Mouse (Mus musculus): Measurements from ENCODE around the gene Nr4a1. TPM values are rescaled to one million over a fixed set of nuclear protein-coding genes. Genes with fewer than 3 reads are reported as not detected.

Nr4a1 gene
- polyA plus RNA-seq, 1 experiment = 31.9 TPM

DNA sequence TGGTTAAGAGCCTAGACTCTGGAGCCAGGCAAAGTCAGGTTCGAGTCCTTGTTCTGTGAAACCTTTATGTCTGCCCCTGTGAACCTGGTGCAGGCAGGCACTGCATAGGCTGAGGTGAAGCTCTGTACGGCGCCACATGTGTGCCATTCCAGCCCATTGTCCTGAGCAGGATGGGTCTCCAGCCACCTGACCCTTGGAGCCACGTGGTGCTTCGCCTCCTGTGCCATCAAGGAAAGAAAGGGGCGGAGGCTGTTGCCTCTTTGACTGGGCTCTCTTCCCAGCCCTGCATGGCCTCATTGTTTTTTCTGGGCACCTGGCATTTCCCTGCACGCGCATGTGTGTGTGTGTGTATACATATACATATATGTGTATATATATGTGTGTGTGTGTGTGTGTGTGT, 14.2 kb upstream of the Nr4a1 start:
- no peak overlapping the region for H3K27ac ChIP-seq (ENCODE audit: insufficient read depth, low read length)
- no peaks in the 10 kb centered on the region for H3K27me3 ChIP-seq (ENCODE audit: control insufficient read depth, insufficient read depth, low read length, poor library complexity, severe bottlenecking)
- H3K36me3 ChIP-seq (ENCODE audit: control insufficient read depth, insufficient read depth, low read length, poor library complexity, severe bottlenecking) = no peaks in the 10 kb centered on the region
- TF ChIP-seq CTCF (IDR thresholded peaks at IDR 0.05; ENCODE audit: low read depth, low read length) = no peak
- TF ChIP-seq EP300 (IDR thresholded peaks at IDR 0.05; ENCODE audit: insufficient read depth, low read depth, low read length) = no peak
- no peak for TF ChIP-seq POLR2A (IDR thresholded peaks at IDR 0.05; ENCODE audit: insufficient read depth, low read length)
- peaks cover 12% of the 10 kb centered on the region for H3K4me1 ChIP-seq (ENCODE audit: control insufficient read depth, insufficient read depth, low read length)
- no peak overlapping the region for H3K9ac ChIP-seq (ENCODE audit: low read depth, poor library complexity, severe bottlenecking)
- H3K9me3 ChIP-seq (replicated peaks; ENCODE audit: control insufficient read depth, insufficient read depth, low read length, poor library complexity, severe bottlenecking) = no peaks in the 10 kb centered on the region
- no peak overlapping the region for H3K4me3 ChIP-seq (ENCODE audit: low read depth, low read length)

- no peak overlapping the region for H3K9ac ChIP-seq (ENCODE audit: low read depth, poor library complexity, severe bottlenecking)
- peaks cover 6% of the 10 kb centered on the region for H3K4me1 ChIP-seq (ENCODE audit: control insufficient read depth, insufficient read depth, low read length)
- no peak overlapping the region for H3K4me3 ChIP-seq (ENCODE audit: low read depth, low read length)
- H3K9me3 ChIP-seq (replicated peaks; ENCODE audit: control insufficient read depth, insufficient read depth, low read length, poor library complexity, severe bottlenecking) = no peaks in the 10 kb centered on the region
- TF ChIP-seq POLR2A (IDR thresholded peaks at IDR 0.05; ENCODE audit: insufficient read depth, low read length) (no peak), CTCF (IDR thresholded peaks at IDR 0.05; ENCODE audit: low read depth, low read length) (peak; percentile 76), EP300 (IDR thresholded peaks at IDR 0.05; ENCODE audit: insufficient read depth, low read depth, low read length) (no peak)
- H3K27ac ChIP-seq (ENCODE audit: insufficient read depth, low read length) = no peak overlapping the region
- H3K36me3 ChIP-seq (ENCODE audit: control insufficient read depth, insufficient read depth, low read length, poor library complexity, severe bottlenecking) = no peaks in the 10 kb centered on the region
- no peaks in the 10 kb centered on the region for H3K27me3 ChIP-seq (ENCODE audit: control insufficient read depth, insufficient read depth, low read length, poor library complexity, severe bottlenecking)
These were observed 13.3 kb upstream of the Nr4a1 start for GRCm38 (mm10) chr15:101240799-101241204.

GRCm38 (mm10) chr15:101241236-101241635, 12.8 kb upstream of the Nr4a1 start:
- Histone ChIP-seq H3K9ac (ENCODE audit: low read depth, poor library complexity, severe bottlenecking) (no peak overlapping the region), H3K9me3 (replicated peaks; ENCODE audit: control insufficient read depth, insufficient read depth, low read length, poor library complexity, severe bottlenecking) (no peaks in the 10 kb centered on the region), H3K27me3 (ENCODE audit: control insufficient read depth, insufficient read depth, low read length, poor library complexity, severe bottlenecking) (no peaks in the 10 kb centered on the region), H3K4me3 (ENCODE audit: low read depth, low read length) (no peak overlapping the region), H3K27ac (ENCODE audit: insufficient read depth, low read length) (no peak overlapping the region), H3K36me3 (ENCODE audit: control insufficient read depth, insufficient read depth, low read length, poor library complexity, severe bottlenecking) (no peaks in the 10 kb centered on the region), H3K4me1 (ENCODE audit: control insufficient read depth, insufficient read depth, low read length) (peaks cover 3% of the 10 kb centered on the region)
- no peak for TF ChIP-seq POLR2A (IDR thresholded peaks at IDR 0.05; ENCODE audit: insufficient read depth, low read length)
- TF ChIP-seq EP300 (IDR thresholded peaks at IDR 0.05; ENCODE audit: insufficient read depth, low read depth, low read length) = no peak
- no peak for TF ChIP-seq CTCF (IDR thresholded peaks at IDR 0.05; ENCODE audit: low read depth, low read length)

DNA sequence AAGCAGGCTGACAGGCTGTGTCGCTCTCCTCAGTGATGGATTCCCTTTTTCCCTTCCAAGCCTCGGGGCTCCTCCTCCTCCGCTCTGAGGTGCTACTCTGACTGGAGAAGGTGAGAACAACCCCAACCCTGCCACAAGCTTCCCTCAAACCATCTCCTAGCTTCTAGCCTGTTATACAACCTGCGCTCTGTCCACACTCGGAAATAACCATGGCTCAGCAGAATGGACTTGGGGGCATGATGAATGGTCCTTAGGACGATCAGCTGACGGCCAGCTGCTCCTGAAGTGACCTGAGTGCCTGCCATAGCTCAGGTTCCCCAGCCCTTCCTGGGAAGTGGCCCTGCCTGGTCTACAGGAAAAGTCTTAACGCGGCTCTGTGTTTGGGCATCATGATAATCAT, 12.2 kb upstream of the Nr4a1 start:
- Histone ChIP-seq H3K36me3 (ENCODE audit: control insufficient read depth, insufficient read depth, low read length, poor library complexity, severe bottlenecking) (no peaks in the 10 kb centered on the region), H3K27me3 (ENCODE audit: control insufficient read depth, insufficient read depth, low read length, poor library complexity, severe bottlenecking) (no peaks in the 10 kb centered on the region)

GRCm38 (mm10) chr15:101242645-101243044, 11.4 kb upstream of the Nr4a1 start:
- TF ChIP-seq CTCF (IDR thresholded peaks at IDR 0.05; ENCODE audit: low read depth, low read length) (peak; percentile 75), EP300 (IDR thresholded peaks at IDR 0.05; ENCODE audit: insufficient read depth, low read depth, low read length) (no peak)
- H3K27ac ChIP-seq (ENCODE audit: insufficient read depth, low read length) = no peak overlapping the region
- H3K9ac ChIP-seq (ENCODE audit: low read depth, poor library complexity, severe bottlenecking) = no peak overlapping the region
- H3K4me3 ChIP-seq (ENCODE audit: low read depth, low read length) = no peak overlapping the region
- no peaks in the 10 kb centered on the region for H3K27me3 ChIP-seq (ENCODE audit: control insufficient read depth, insufficient read depth, low read length, poor library complexity, severe bottlenecking)
- H3K4me1 ChIP-seq (ENCODE audit: control insufficient read depth, insufficient read depth, low read length) = peaks cover 5% of the 10 kb centered on the region
- H3K9me3 ChIP-seq (replicated peaks; ENCODE audit: control insufficient read depth, insufficient read depth, low read length, poor library complexity, severe bottlenecking) = no peaks in the 10 kb centered on the region
- H3K36me3 ChIP-seq (ENCODE audit: control insufficient read depth, insufficient read depth, low read length, poor library complexity, severe bottlenecking) = no peaks in the 10 kb centered on the region

More for the DNA sequence above, 12.2 kb upstream of the Nr4a1 start:
- no peaks in the 10 kb centered on the region for H3K9me3 ChIP-seq (replicated peaks; ENCODE audit: control insufficient read depth, insufficient read depth, low read length, poor library complexity, severe bottlenecking)
- peaks cover 3% of the 10 kb centered on the region for H3K4me1 ChIP-seq (ENCODE audit: control insufficient read depth, insufficient read depth, low read length)
- TF ChIP-seq CTCF (IDR thresholded peaks at IDR 0.05; ENCODE audit: low read depth, low read length) (no peak), POLR2A (IDR thresholded peaks at IDR 0.05; ENCODE audit: insufficient read depth, low read length) (no peak), EP300 (IDR thresholded peaks at IDR 0.05; ENCODE audit: insufficient read depth, low read depth, low read length) (no peak)
- H3K27ac ChIP-seq (ENCODE audit: insufficient read depth, low read length) = no peak overlapping the region
- H3K9ac ChIP-seq (ENCODE audit: low read depth, poor library complexity, severe bottlenecking) = no peak overlapping the region
- H3K4me3 ChIP-seq (ENCODE audit: low read depth, low read length) = no peak overlapping the region

DNA sequence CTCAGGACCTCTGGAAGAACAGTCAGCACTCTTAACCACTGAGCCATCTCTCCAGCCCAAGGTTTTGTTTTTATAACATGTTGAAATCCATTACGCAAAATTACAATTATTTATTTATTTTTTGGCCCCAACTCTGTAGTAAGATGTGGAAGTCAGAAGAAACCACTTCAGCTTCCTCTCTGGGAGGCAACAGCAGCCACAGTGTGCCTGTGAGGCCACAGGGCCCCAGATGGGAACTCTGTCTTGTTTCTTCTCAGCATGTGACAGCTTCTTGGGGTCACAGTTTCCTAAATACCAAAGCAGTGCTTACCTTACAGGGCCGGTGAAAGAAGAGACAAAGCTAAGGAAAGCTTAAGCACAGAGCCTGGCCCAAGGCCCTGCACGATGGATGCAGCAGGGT, 10.1 kb upstream of the Nr4a1 start:
- Histone ChIP-seq H3K27me3 (ENCODE audit: control insufficient read depth, insufficient read depth, low read length, poor library complexity, severe bottlenecking) (no peaks in the 10 kb centered on the region), H3K4me1 (ENCODE audit: control insufficient read depth, insufficient read depth, low read length) (peaks cover 4% of the 10 kb centered on the region), H3K27ac (ENCODE audit: insufficient read depth, low read length) (no peak overlapping the region), H3K9me3 (replicated peaks; ENCODE audit: control insufficient read depth, insufficient read depth, low read length, poor library complexity, severe bottlenecking) (no peaks in the 10 kb centered on the region), H3K9ac (ENCODE audit: low read depth, poor library complexity, severe bottlenecking) (no peak overlapping the region), H3K4me3 (ENCODE audit: low read depth, low read length) (no peak overlapping the region), H3K36me3 (ENCODE audit: control insufficient read depth, insufficient read depth, low read length, poor library complexity, severe bottlenecking) (no peaks in the 10 kb centered on the region)
- TF ChIP-seq EP300 (IDR thresholded peaks at IDR 0.05; ENCODE audit: insufficient read depth, low read depth, low read length) (no peak), POLR2A (IDR thresholded peaks at IDR 0.05; ENCODE audit: insufficient read depth, low read length) (no peak), CTCF (IDR thresholded peaks at IDR 0.05; ENCODE audit: low read depth, low read length) (no peak)

All from ES-Bruce4 (cell line).